Mouse (Mus musculus): ENCODE results near the gene Kcna7. TPM values are rescaled to one million over a fixed set of nuclear protein-coding genes. Genes with fewer than 3 reads are reported as not detected.

Kcna7 gene
- total RNA-seq, 1 experiment = 0.85 TPM

GRCm38 (mm10) chr7:45451344-45451982 lies 46.0 kb downstream of the Kcna7 start:
- TF ChIP-seq CHD2 (IDR thresholded peaks at IDR 0.05; ENCODE audit: low read depth, low read length) (no peak), MAFK (IDR thresholded peaks at IDR 0.05; ENCODE audit: insufficient read depth, low read depth, low read length) (no peak; the same call in 1 of the 2 replicates), ZC3H11A (IDR thresholded peaks at IDR 0.05; ENCODE audit: borderline replicate concordance, low read depth, low read length) (no peak), ZNF384 (IDR thresholded peaks at IDR 0.05; ENCODE audit: low read depth, low read length) (no peak), HCFC1 (IDR thresholded peaks at IDR 0.05; ENCODE audit: borderline replicate concordance, insufficient read depth, low read length) (no peak)
- peaks cover 11% of the 10 kb centered on the region; the same call in 1 of the 2 replicates for H3K36me3 ChIP-seq (ENCODE audit: control insufficient read depth, insufficient read depth, low read length, poor library complexity, severe bottlenecking)
- in situ Hi-C loops (cut with MboI; ENCODE audit: low sequenced_read_pairs in 2 of 2, unreplicated experiment in 2 of 2) = no loop called here
- H3K4me3 ChIP-seq (ENCODE audit: insufficient read depth in 1 of 2, low read depth in 1 of 2, low read length in 2 of 2, poor library complexity in 1 of 2, severe bottlenecking in 1 of 2) = peak overlapping the region in 1 of 2 experiments; percentile 44; a peak in 3 of 4 replicates
- no peaks in the 10 kb centered on the region for H3K9me3 ChIP-seq (ENCODE audit: control insufficient read depth, insufficient read depth, low read depth, low read length)
- no peak overlapping the region for H3K27ac ChIP-seq (ENCODE audit: insufficient read depth, low read depth, low read length, poor library complexity, severe bottlenecking)
- H3K9ac ChIP-seq (ENCODE audit: insufficient read depth, low read depth, low read length, poor library complexity, severe bottlenecking) = peak overlapping the region; percentile 21; the same call in 1 of the 2 replicates
- H3K4me1 ChIP-seq (ENCODE audit: control insufficient read depth in 2 of 2, insufficient read depth in 2 of 2, low read length in 2 of 2, poor library complexity in 1 of 2) = peaks cover 1 to 30% of the 10 kb centered on the region in 2 experiments; a peak in 1 of 4 replicates
- DNase-seq (ENCODE audit: low read depth, low spot score) = peak; percentile 84

- in situ Hi-C loops (cut with MboI; ENCODE audit: low sequenced_read_pairs in 2 of 2, unreplicated experiment in 2 of 2) = no loop called here
- no peaks in the 10 kb centered on the region for H3K9me3 ChIP-seq (ENCODE audit: control insufficient read depth, insufficient read depth, low read depth, low read length)
- H3K4me1 ChIP-seq (ENCODE audit: control insufficient read depth in 2 of 2, insufficient read depth in 2 of 2, low read length in 2 of 2, poor library complexity in 1 of 2) = peaks cover 0 to 19% of the 10 kb centered on the region in 2 experiments; a peak in 1 of 4 replicates
- H3K9ac ChIP-seq (ENCODE audit: insufficient read depth, low read depth, low read length, poor library complexity, severe bottlenecking) = no peak overlapping the region
- peaks cover 25% of the 10 kb centered on the region for H3K36me3 ChIP-seq (ENCODE audit: control insufficient read depth, insufficient read depth, low read length, poor library complexity, severe bottlenecking)
- peak overlapping the region in 1 of 2 experiments; percentile 12; a peak in 1 of 4 replicates for H3K4me3 ChIP-seq (ENCODE audit: insufficient read depth in 1 of 2, low read depth in 1 of 2, low read length in 2 of 2, poor library complexity in 1 of 2, severe bottlenecking in 1 of 2)
- TF ChIP-seq MAFK (IDR thresholded peaks at IDR 0.05; ENCODE audit: insufficient read depth, low read depth, low read length) = no peak
- TF ChIP-seq ZNF384 (IDR thresholded peaks at IDR 0.05; ENCODE audit: low read depth, low read length) = no peak
- H3K27ac ChIP-seq (ENCODE audit: insufficient read depth, low read depth, low read length, poor library complexity, severe bottlenecking) = no peak overlapping the region
- no peak for DNase-seq (ENCODE audit: low read depth, low spot score)
Observed at GRCm38 (mm10) chr7:45454971-45455370, 49.5 kb downstream of the Kcna7 start.

GRCm38 (mm10) chr7:45455932-45456696 lies 50.7 kb downstream of the Kcna7 start:
- peaks cover 0 to 19% of the 10 kb centered on the region in 2 experiments; a peak in 1 of 4 replicates for H3K4me1 ChIP-seq (ENCODE audit: control insufficient read depth in 2 of 2, insufficient read depth in 2 of 2, low read length in 2 of 2, poor library complexity in 1 of 2)
- H3K4me3 ChIP-seq (ENCODE audit: insufficient read depth in 1 of 2, low read depth in 1 of 2, low read length in 2 of 2, poor library complexity in 1 of 2, severe bottlenecking in 1 of 2) = no peak overlapping the region
- H3K9ac ChIP-seq (ENCODE audit: insufficient read depth, low read depth, low read length, poor library complexity, severe bottlenecking) = no peak overlapping the region
- H3K9me3 ChIP-seq (ENCODE audit: control insufficient read depth, insufficient read depth, low read depth, low read length) = no peaks in the 10 kb centered on the region
- in situ Hi-C loops (cut with MboI; ENCODE audit: low sequenced_read_pairs in 2 of 2, unreplicated experiment in 2 of 2) = no loop called here
- DNase-seq (ENCODE audit: low read depth, low spot score) = no peak
- no peak overlapping the region for H3K27ac ChIP-seq (ENCODE audit: insufficient read depth, low read depth, low read length, poor library complexity, severe bottlenecking)
- TF ChIP-seq ZNF384 (IDR thresholded peaks at IDR 0.05; ENCODE audit: low read depth, low read length) (peak; percentile 94), CHD2 (IDR thresholded peaks at IDR 0.05; ENCODE audit: low read depth, low read length) (peak; percentile 45), HCFC1 (IDR thresholded peaks at IDR 0.05; ENCODE audit: borderline replicate concordance, insufficient read depth, low read length) (no peak)
- peaks cover 34% of the 10 kb centered on the region for H3K36me3 ChIP-seq (ENCODE audit: control insufficient read depth, insufficient read depth, low read length, poor library complexity, severe bottlenecking)

- TF ChIP-seq ZNF384 (IDR thresholded peaks at IDR 0.05; ENCODE audit: low read depth, low read length) (no peak), MAFK (IDR thresholded peaks at IDR 0.05; ENCODE audit: insufficient read depth, low read depth, low read length) (no peak), HCFC1 (IDR thresholded peaks at IDR 0.05; ENCODE audit: borderline replicate concordance, insufficient read depth, low read length) (no peak), ZC3H11A (IDR thresholded peaks at IDR 0.05; ENCODE audit: borderline replicate concordance, low read depth, low read length) (no peak), CHD2 (IDR thresholded peaks at IDR 0.05; ENCODE audit: low read depth, low read length) (no peak; the same call in 1 of the 2 replicates)
- DNase-seq (ENCODE audit: low read depth, low spot score) = no peak
- no peaks in the 10 kb centered on the region for H3K9me3 ChIP-seq (ENCODE audit: control insufficient read depth, insufficient read depth, low read depth, low read length)
- in situ Hi-C loops (cut with MboI; ENCODE audit: low sequenced_read_pairs in 2 of 2, unreplicated experiment in 2 of 2) = no loop called here
- no peak overlapping the region for H3K27ac ChIP-seq (ENCODE audit: insufficient read depth, low read depth, low read length, poor library complexity, severe bottlenecking)
- peaks cover 0 to 17% of the 10 kb centered on the region in 2 experiments; a peak in 1 of 4 replicates for H3K4me1 ChIP-seq (ENCODE audit: control insufficient read depth in 2 of 2, insufficient read depth in 2 of 2, low read length in 2 of 2, poor library complexity in 1 of 2)
- H3K9ac ChIP-seq (ENCODE audit: insufficient read depth, low read depth, low read length, poor library complexity, severe bottlenecking) = peak overlapping the region; percentile 14; the same call in 1 of the 2 replicates
- peak overlapping the region in 1 of 2 experiments; percentile 75; a peak in 2 of 4 replicates for H3K4me3 ChIP-seq (ENCODE audit: insufficient read depth in 1 of 2, low read depth in 1 of 2, low read length in 2 of 2, poor library complexity in 1 of 2, severe bottlenecking in 1 of 2)
- peaks cover 38% of the 10 kb centered on the region for H3K36me3 ChIP-seq (ENCODE audit: control insufficient read depth, insufficient read depth, low read length, poor library complexity, severe bottlenecking)
Observed at GRCm38 (mm10) chr7:45456721-45457203, 51.3 kb downstream of the Kcna7 start.
